Mouse (Mus musculus): ENCODE results near the gene Slc25a48.
A peak's percentile ranks its signal among the peaks of the same experiment; 100 is the strongest.

The Slc25a48 gene

DNA sequence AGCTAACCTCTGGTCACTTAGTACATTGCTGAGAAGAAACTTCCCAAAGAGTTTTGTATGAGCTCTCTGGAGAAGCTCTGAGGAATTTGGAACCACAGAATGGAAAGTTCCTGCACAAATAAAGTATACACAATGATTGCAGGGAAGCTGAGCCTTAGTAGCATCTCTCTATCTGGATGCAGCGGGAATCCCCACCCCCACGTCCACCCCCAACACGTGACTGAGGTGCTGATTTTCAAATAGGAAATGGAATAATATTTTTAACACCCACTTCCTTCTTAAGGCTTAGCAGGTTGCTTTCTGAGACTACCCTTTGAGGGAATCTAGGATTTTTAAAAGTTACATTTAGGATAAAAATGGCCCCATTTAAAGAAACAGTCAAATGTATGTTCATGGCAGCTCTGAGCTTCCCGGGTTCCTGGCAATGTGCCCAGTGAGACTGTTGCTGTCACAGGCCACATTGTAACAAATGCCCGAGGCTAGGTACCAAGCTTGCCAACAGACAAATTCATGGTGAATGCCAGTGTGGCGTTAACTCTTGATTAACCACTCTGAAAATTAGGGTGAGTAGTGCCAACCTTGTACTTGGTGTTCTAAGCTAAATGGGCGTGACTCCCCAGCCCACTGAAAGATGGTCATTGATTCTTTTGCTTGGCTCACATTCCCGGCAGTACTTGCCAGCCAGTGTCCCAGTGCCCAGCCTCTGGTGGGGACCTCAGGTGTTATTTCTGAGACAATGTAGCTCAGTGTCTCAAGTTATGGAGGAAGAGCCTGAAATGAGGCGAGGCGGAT, 11.3 kb downstream of the Slc25a48 start:
- no peak for DNase-seq (ENCODE audit: low spot score)

DNA sequence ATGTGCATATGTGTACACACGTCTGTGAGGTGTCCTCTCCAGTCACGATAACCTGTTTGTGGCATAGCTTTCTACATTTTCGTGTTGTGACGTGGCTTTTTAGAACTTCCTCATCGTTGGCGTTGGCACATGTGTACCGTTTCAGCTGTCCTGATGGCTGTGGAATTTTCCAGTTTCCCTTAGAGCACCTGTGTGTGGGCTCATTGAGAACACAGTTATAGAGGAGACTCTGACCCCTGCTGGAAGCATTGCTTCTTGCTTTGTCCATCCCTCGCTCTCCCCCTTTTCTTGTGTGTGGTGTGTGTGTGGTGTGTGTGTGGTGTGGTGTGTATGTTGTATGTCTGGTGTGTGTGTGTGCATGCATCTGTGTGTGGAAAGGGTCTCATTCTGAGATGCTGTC, 11.9 kb downstream of the Slc25a48 start:
- DNase-seq (ENCODE audit: low spot score), result no peak

DNA sequence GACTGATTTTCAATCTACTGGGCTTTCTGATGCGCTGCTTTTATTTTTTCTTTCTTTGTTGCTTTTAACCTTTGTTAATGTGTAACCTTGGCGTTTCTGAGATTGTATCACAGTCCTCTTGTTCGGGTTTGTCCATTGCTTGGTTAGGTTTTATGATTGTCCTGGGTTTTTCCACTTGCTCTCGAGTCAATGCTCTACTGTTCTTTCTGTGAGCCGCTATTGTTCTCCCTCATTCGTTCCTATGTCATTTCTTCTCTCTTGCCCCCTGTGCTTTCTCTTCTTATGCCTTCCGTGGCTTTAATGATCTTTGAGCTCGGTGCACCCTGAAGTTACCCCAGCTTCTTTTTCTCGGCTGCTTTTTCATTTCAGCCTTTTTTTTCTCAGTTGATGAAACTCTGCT, 19.8 kb downstream of the Slc25a48 start:
- DNase-seq (ENCODE audit: low spot score), result no peak

DNA sequence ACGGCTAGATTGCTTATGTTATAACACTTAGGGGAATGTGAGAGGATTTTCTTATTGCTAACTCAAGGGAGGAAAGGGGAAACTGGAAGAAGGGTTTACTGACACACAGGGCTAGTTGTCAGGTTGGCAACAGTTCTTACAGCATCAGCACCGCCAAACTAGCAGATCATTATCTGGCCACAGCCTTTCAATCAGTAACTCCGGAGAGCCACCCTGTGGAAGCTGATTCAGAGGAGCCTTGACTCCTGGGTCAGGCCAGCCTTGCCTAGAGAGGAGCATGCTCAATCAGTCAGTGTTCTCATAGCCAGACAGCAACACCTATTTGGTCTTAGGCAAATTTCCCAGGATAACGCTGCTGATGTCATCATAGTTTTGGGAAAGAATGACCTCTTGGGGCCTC, 23.3 kb downstream of the Slc25a48 start:
- no peak for DNase-seq (ENCODE audit: low spot score)

DNA sequence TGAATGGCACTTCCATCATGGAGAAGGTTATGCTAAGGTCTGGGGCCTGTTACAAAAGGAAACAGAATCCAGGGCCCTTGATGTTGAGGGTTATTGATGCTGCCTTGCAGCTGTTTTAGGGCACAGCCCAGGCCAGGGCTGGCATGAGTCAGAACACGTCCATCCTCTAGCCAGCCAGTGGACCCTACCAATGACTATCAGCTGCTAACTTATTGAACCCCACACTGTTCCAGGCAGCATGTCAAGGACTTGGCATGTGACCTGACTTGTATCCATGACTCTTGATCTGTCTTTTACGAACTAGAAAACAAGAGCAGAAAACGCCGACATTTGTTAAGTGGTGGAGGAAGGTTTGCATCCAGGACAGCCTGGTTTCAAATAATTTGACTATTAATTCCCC, 24.6 kb downstream of the Slc25a48 start:
- no peak for DNase-seq (ENCODE audit: low spot score)

GRCm38 (mm10) chr13:56463261-56463660, 25.1 kb downstream of the Slc25a48 start:
- DNase-seq (ENCODE audit: low spot score), result no peak

- DNase-seq (ENCODE audit: low spot score), result no peak
Measured at GRCm38 (mm10) chr13:56463750-56464149, 25.6 kb downstream of the Slc25a48 start.

- no peak for DNase-seq (ENCODE audit: low spot score)
Measured at GRCm38 (mm10) chr13:56467786-56468185, 29.6 kb downstream of the Slc25a48 start.

DNA sequence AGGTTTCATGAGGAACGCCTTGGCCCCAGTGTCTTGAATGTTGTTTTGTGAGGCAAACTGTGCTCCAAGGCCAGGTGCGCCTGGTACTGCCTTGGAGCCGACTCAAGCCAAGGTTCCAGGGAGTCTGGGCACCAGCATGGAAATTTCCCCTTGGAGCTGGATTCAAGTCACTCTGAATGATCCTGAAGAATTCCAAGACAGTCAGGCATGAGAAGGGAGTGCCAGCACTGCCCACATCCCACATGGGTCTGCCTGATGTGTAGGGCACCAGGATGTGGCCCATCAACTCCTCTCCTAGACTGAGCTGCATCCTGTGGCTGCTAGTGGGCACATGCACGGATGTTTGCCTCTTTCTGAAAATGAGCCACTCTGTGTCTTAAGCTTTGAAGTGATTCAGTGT, 30.4 kb downstream of the Slc25a48 start:
- DNase-seq (ENCODE audit: low spot score), result no peak

DNA sequence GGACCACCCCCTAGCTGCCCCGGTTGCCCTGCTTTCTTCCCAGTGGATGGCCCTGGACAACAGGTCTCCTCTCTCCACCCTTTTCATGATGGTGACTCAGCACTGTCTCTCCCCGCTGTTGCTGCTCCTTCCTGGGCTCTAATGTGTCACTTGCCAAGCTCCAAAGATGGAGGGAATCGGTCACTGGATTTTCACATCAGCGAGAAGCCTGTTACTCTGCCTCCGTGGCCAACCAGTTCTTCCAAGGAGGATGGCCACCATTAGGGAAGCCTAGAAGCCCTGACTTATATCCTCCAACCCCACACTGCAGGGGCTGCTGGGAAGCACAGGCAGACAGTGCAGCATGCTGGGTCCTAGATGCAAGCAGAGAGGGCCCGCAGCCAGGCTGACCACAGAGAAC, 33.1 kb downstream of the Slc25a48 start:
- no peak for DNase-seq (ENCODE audit: low spot score)

GRCm38 (mm10) chr13:56471951-56472350, 33.8 kb downstream of the Slc25a48 start:
- no peak for DNase-seq (ENCODE audit: low spot score)

DNA sequence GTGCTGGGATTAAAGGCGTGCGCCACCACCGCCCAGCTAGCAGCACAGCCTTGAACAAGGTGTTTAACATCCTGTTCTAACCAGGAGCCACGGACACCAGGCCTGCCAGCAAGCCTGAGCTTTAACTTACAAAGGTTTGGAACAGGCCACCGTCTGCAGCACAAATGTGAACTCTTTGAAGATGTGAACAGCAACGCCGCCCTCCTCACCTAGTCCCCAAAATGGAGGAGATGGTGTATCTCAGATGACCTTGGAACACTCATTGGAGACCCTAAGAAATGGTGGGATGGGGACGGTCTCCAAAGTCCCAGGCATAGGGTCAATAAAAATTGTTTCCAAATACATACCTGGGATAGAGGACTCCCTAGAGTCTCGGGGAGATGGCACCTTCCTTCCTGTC, 34.5 kb downstream of the Slc25a48 start:
- no peak for DNase-seq (ENCODE audit: low spot score)

DNA sequence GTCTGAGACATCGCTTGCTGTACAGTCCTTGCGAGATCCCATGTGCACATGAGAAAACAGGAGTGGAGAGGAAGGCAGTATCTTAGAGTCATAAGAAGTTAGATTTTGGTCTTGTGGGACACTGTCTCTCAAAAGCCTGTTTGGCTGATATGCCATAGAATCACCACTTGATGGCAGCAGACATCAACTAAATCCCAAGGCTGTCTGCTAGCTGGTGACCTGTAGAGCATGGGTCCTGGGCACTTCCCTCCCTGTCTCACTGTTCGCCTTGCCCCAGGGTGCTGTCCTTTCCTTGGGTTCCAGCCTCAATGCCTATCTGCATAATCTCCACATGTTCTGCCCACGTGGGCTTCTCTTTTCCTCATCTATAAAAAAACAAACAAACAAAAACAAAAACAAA, 37.2 kb downstream of the Slc25a48 start:
- peak; percentile 37 for DNase-seq (ENCODE audit: low spot score)

DNA sequence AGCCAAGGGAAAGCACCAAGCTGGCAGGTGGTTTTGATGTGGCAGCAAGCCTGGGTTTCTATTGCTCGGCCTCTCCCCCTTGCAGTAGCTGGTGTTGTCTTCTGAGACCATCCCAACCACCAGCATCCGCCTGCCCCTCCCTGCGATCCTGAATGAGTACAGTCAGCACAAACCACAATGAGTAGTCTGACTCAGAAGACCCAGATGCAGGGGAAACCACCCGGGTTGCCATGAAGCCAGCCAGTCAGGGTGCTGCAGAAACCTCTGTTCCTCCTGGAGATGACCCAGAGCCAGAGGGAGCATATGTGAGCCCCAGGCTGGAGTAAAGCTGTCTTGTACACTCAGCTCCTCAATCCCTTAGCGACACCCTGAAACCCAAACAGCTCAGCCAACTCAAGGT, 38.6 kb downstream of the Slc25a48 start:
- DNase-seq (ENCODE audit: low spot score), result no peak

- DNase-seq (ENCODE audit: low spot score), result peak; percentile 16
Measured at GRCm38 (mm10) chr13:56477271-56477670, 39.1 kb downstream of the Slc25a48 start.

DNA sequence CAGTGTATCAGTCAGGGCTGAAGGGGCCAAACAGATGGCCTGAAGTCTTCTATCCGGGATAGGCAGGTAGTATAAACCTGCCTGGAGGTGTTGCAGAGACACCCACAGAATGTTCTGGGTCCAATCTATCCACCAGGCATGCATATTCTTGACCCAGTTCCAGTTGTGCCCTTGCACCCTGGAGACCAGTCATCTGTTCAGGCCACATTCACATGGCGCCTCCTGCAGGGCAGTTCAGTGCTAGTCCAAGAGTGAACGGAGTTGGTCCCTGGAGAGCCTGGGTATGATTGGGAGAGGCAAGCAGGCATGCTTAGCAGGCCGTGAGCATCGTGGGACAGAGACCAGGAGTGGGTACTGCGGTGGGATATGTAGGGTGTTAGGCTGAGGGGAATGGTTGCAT, 39.9 kb downstream of the Slc25a48 start:
- no peak for DNase-seq (ENCODE audit: low spot score)

GRCm38 (mm10) chr13:56482146-56482545, 44.0 kb downstream of the Slc25a48 start, which contains the start of gene Il9:
TSS of gene Il9 (minus strand) at chr13:56482246.
- no peak for DNase-seq (ENCODE audit: low spot score)

GRCm38 (mm10) chr13:56488012-56488411, 49.9 kb downstream of the Slc25a48 start:
- no peak for DNase-seq (ENCODE audit: low spot score)

DNA sequence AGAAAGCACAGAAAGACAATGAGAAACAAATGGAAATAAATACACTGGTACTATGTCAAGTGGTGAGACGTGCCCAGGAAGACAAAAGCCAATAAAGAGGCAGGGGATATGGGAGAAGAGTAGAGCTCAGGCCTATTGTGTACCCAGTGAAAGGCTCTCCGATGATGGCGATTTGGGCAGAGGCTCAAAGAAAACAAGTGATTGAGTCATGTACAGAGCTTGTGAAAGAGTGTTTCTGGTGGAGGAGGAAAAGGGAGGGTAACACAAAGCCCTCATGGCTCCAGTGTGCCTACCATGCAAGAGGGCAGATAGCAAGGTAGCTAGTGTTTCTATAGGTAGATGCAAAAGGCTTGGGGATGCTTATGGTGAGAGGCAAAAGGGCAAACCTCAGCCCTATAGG, 56.3 kb downstream of the Slc25a48 start:
- DNase-seq (ENCODE audit: low spot score), result no peak

DNA sequence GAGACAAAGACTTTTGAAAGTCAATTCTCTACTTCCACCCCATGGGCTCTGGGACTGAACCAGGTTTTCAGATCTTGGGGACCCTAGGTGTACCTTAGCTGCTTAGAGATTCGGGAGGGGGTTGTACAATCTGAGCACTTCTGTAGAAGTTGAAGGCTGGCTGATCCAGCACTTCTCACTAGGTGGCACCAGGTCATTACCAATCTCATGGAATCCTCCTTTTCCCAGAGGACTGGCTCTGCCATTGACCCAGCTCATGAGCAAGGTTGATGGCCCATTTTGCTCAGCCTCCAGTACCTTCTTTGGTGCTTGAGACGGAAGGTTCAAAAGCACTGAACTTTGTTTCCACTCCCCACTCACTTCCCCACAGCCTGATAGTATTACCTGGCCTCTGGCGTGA, 62.0 kb downstream of the Slc25a48 start:
- DNase-seq (ENCODE audit: low spot score), result no peak

DNA sequence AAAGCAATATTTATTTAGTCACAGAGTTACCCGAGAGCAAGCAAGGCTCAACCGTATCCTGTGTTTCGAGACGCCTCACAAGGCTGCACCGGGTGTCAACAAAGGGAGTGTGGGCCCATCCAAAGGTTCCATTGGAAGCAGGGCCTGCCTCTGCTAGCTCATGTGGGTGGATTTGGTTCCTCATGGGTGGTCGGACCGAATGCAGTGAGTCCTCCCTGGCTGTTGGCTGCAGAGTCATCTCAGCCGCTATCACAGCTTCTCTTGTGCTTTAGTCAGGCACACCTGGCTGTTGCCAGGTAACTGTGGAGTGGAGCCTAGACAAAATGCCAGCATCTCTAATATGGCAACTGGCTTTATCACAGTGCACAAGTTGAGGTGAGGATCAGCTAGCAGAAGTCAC, 62.5 kb downstream of the Slc25a48 start:
- DNase-seq (ENCODE audit: low spot score), result no peak

DNA sequence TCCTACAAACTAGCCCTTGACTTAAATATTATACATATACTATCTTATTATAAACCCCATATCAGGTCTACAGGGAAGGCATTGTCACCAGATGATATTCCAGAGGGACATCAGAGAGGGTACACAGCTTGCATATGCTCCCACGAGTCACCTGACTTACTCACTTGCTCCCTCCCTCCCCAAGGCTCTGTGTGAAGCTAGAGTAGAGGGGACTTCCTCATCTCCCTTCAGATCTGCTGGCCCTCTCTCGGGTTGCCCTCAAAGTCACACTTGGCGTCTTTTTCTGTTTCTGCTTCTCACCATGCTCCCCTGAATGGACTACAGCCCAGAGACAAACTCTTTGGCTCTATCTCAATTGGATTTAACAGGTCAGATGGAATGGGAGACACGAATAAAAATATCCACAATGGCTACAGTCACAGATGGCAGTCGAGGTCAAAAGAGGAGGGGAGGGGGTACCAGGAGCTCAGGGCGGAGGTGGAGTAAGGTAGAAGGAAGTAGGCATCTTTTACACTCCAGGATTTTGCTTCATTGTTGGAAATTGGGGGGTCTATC, 63.8 kb downstream of the Slc25a48 start:
- no peak for DNase-seq (ENCODE audit: low spot score)

DNA sequence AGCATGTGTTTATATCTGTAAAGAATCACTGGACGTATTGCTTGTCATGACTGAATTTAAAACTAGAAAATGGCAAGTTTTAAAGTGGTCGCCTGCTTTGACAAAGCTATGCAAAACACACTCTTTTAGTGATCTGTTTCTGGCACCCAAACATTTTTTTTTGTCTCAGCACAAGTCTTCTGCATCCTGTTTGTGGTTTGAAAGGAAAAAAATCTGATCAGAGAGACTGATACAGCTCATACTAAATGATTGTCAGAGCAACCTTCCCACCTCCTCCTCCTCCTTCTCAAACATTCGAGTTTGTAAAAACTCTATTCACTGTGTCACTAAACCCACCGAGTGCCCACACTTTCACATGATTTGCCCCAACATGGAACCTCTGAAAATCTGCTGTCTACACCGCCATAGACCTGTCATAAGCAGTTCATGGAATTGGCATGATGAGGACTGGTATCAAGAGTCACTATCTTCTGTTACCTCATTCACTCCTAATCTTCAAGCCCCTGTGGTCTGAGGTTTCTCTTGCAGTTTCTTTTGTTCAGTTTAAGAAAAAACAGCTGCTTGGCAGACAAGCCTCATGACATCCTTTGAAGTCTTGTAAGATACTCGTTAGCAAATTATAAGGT, 68.8 kb downstream of the Slc25a48 start:
- no peak for DNase-seq (ENCODE audit: low spot score)

DNA sequence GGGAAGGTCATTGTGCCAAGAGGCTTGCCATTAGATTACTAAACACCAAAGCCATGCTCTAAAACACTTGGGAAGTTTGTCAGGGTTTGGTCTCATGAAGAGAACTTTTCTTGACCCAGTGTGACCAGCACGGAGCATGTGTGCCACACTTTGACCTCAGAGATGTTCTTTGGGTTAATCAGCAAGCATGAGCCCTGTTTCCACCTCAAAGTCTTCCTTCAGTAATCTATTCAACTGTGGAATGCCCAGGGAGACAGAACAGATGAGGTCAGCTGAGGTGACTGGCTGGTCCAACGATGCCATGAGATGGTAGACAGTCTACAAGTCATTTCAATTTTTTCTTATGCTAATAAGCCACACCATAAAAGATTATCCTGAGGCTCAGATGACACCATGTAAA, 71.6 kb downstream of the Slc25a48 start:
- DNase-seq (ENCODE audit: low spot score), result no peak
